Mouse (Mus musculus) midbrain, embryonic 12.5 days (tissue): ENCODE results near the gene Olfr533. TPM values are rescaled to one million over a fixed set of nuclear protein-coding genes. Genes with fewer than 3 reads are reported as not detected.

Source experiments
- polyA plus RNA-seq: library from polyadenylated mRNA; unstranded; fragments of >200 nt; fragmentation: Nextera tagmentation; extraction: Ambion mirVana; gene quantifications from 2 replicates; pipeline ENCODE4 v1.2.1, GENCODE M21; 2016

Gene Olfr533
- polyA plus RNA-seq, 1 experiment from 2014 or later = not detected

Other genes with a start within 250 kb of the Olfr533 start
- gene Cd163l1, start 245.1 kb upstream of the Olfr533 start, polyA plus RNA-seq = not detected in 2 replicates
- not detected in 2 replicates for gene 5830411N06Rik, start 216.1 kb upstream of the Olfr533 start, polyA plus RNA-seq
- gene Olfr525, start 142.5 kb upstream of the Olfr533 start, polyA plus RNA-seq = not detected in 2 replicates
- not detected in 2 replicates for gene Olfr527, start 129.4 kb upstream of the Olfr533 start, polyA plus RNA-seq
- gene Olfr60, start 101.7 kb upstream of the Olfr533 start, polyA plus RNA-seq = not detected in 2 replicates
- not detected in 2 replicates for gene Olfr530, start 87.0 kb upstream of the Olfr533 start, polyA plus RNA-seq
- gene Olfr531, start 60.5 kb upstream of the Olfr533 start, polyA plus RNA-seq = not detected in 2 replicates
- gene Olfr532, start 41.7 kb upstream of the Olfr533 start, polyA plus RNA-seq = not detected in 2 replicates
- gene Olfr535, start 20.8 kb downstream of the Olfr533 start, polyA plus RNA-seq = not detected in 2 replicates
- gene Olfr536, start 44.0 kb downstream of the Olfr533 start, polyA plus RNA-seq = not detected in 2 replicates
- not detected in 2 replicates for gene Olfr538, start 104.5 kb downstream of the Olfr533 start, polyA plus RNA-seq
- 0.03 TPM in 1 of 2 replicates, not detected in the other for gene Olfr46, start 137.9 kb downstream of the Olfr533 start, polyA plus RNA-seq
- gene Olfr61, start 165.6 kb downstream of the Olfr533 start, polyA plus RNA-seq = not detected in 2 replicates
- not detected in 2 replicates for gene Olfr53, start 183.1 kb downstream of the Olfr533 start, polyA plus RNA-seq
- not detected in 2 replicates for gene Olfr539, start 196.6 kb downstream of the Olfr533 start, polyA plus RNA-seq
- not detected in 2 replicates for gene Olfr45, start 218.6 kb downstream of the Olfr533 start, polyA plus RNA-seq
- gene Olfr541, start 233.9 kb downstream of the Olfr533 start, polyA plus RNA-seq = not detected in 2 replicates